Mouse (Mus musculus) layer of hippocampus, adult 6 months (tissue): ENCODE measurements around the gene Ppp1r7. TPM values are rescaled to one million over a fixed set of nuclear protein-coding genes. Genes with fewer than 3 reads are reported as not detected.

ENCODE experiments used
- long read RNA-seq, 2 experiments: library from polyadenylated mRNA; unstranded; transcript quantifications; one replicate each; pipeline ENCODE4 v2.0.0; 2019 to 2020
- microRNA-seq: library from miRNA; unstranded; fragments of <30 nt; microRNA quantifications from one replicate; pipeline ENCODE4 v1.2.0, GENCODE M21; 2020
- polyA plus RNA-seq: library from polyadenylated mRNA; unstranded; fragments of <200 nt; fragmentation: Nextera tagmentation; gene quantifications from 2 replicates; pipeline ENCODE4 v1.2.3, GENCODE M21; 2021

Gene Ppp1r7
- 47.3 and 47.4 TPM in 2 replicates for polyA plus RNA-seq
- long read RNA-seq, experiment 1, full-length matches to known transcripts = 90 of 137 reads
- long read RNA-seq, experiment 1, partial matches to known transcripts = 29 of 137 reads
- long read RNA-seq, experiment 1, other reads (novel, unspliced or antisense) = 18 of 137 reads
- long read RNA-seq, experiment 2, full-length matches to known transcripts = 300 of 340 reads
- long read RNA-seq, experiment 2, partial matches to known transcripts = 23 of 340 reads
- long read RNA-seq, experiment 2, other reads (novel, unspliced or antisense) = 17 of 340 reads

DNA sequence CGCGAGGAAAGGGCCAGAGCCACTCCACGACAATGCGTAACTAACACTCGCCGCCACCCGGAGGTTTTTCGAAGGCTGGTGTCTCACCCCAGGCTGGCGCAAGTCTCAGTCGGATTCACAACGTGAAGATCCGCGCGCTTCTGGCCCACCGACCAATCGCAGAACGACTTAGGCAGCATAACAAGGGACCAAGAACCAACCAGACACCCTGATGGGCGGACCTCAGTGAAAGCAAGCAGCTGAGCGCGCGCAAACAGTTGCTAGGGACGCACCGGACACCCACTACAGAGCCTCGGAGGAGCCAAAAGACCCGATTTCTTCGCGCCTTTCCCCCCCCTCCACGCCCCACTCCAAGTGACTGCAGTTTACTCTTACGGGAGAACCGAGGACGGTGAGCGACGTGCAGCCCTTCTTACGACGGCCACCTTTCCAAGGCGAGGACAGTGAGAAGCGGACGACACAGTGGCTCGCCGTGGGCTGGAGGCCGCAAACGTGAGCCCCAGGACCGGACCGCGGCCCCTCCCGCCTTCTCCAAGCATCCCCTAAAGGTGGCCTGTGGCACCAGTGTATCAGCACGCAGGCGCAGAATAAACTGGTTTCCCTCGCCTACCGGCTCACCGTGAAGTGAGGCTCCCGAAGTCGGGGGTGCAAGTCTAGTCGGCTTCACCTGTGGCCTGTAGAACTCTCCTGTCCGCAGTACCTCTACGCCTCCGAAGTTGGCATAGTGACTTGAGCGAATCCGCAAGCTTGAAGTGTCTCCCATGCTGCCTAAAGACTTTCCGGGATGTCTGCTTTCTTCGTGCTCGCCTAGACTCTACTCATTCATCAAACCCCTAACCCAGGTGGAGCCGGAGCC is at the start of gene Ppp1r7, which contains the start of gene Pask:
Ppp1r7 (plus strand) TSS at position 207 of the 856 bp plus-strand sequence.
Pask (minus strand) TSS at position 835 of the 856 bp plus-strand sequence.

DNA sequence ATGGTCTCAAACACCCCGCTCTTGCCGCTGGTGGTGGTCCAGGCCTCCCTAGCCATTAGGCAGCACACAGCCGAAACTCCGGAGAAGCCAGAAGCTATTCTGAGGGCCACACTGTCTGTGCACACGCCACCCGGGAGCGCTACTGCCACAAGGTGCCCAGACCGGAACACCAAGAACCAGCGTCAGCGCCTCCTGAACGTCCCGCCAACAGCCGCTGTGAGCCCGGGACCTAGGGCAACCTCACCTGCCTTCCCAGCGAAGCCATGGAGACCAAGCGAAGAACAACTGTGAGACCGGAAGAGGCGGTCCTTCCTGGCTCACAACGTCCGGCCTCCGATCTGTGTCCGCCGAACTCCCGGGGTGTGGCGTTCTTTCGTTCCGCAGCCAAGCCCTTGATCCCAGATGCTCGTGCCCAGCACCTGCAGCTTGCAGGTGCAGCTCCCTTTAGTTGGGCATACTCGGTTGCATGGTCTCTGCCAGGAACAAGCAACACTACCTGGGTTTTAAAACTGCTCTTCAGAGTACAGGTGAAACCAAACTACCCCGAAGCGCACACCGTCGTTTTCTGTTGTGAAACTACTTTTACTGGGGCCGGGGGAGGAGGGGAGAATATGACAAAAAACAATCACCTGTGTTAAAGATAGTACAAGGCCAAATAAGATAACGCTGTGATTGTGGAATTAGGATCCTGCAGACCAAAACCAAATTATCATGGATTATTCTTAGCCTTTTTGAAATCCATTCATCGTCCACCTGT is 36.9 kb upstream of the Ppp1r7 start, which contains the start of gene Mterf4:
Mterf4 (minus strand) TSS at position 335 of the 757 bp plus-strand sequence.

DNA sequence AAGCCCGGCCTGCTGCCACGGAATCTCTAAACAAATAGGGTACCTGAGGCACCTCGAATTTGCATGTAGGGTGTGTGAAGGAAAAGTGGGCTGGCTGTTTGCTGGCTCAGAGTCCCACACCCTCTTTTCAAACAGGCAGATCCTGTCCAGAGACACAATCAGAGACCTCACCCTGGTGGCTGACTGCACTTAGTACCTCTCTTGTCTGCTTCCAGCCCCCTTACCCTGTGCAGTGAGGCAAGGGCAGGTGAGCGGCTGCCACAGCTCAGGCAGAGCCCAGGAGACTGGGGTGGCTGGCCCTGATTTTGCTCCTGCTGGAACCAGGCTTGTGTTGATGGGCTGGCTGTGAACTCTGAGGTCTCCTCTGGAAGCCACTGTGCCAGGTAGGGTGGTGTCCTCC is 31.0 kb downstream of the Ppp1r7 start, which contains the start of gene Ano7:
Ano7 (plus strand) TSS at position 266 of the 400 bp plus-strand sequence.

Small RNAs within 50 kb of the gene (microRNA-seq; reads per million reads assigned to microRNA genes)
- not detected for gene Mir6345
- gene Mir6902 = not detected

Other genes with a start within 250 kb of the Ppp1r7 start
- gene Kif1a, start 240.9 kb upstream of the Ppp1r7 start, polyA plus RNA-seq = 186 and 193 TPM in 2 replicates
- gene Agxt, start 207.6 kb upstream of the Ppp1r7 start, polyA plus RNA-seq = not detected in 2 replicates
- gene 2310007B03Rik, start 181.9 kb upstream of the Ppp1r7 start, polyA plus RNA-seq = 0.09 and 0.35 TPM in 2 replicates
- gene Crocc2, start 174.1 kb upstream of the Ppp1r7 start, polyA plus RNA-seq = 0.04 TPM in 2 replicates
- 2.0 and 2.5 TPM in 2 replicates for gene Sned1, start 107.0 kb upstream of the Ppp1r7 start, polyA plus RNA-seq
- 16.3 and 16.8 TPM in 2 replicates for gene Mterf4, start 36.9 kb upstream of the Ppp1r7 start, polyA plus RNA-seq
- gene Pask, start 628 bp downstream of the Ppp1r7 start, polyA plus RNA-seq = 0.18 and 0.36 TPM in 2 replicates
- 0.29 and 0.33 TPM in 2 replicates for gene Ano7, start 31.1 kb downstream of the Ppp1r7 start, polyA plus RNA-seq
- 47.0 and 61.6 TPM in 2 replicates for gene Hdlbp, start 136.0 kb downstream of the Ppp1r7 start, polyA plus RNA-seq
- 4.0 and 4.5 TPM in 2 replicates for gene Farp2, start 169.2 kb downstream of the Ppp1r7 start, polyA plus RNA-seq